Mouse (Mus musculus) limb, embryonic 11.5 days (tissue): Measurements from ENCODE around the gene Hspa12a. TPM values are rescaled to one million over a fixed set of nuclear protein-coding genes. Genes with fewer than 3 reads are reported as not detected.

Source experiments
- ATAC-seq: fragments of 200-750 bp; cut with Nextera tagmentation; 2 replicates; pipeline ENCODE4 v1.8.0; 2017; ENCODE audit warnings: low read depth; ENCODE audit not compliant: insufficient number of reproducible peaks, low FRiP score, low TSS enrichment
- DNase-seq: peaks from one replicate; pipeline ENCODE4 v3.0.0-alpha.2; 2015; ENCODE audit warnings: low spot score
- H3K27ac ChIP-seq: fragments of 300-500 bp; sonication (generic); replicated peaks from 2 replicates; pipeline ENCODE4 v1.5.1; 2014; ENCODE audit warnings: low read depth, mild to moderate bottlenecking, low read length
- H3K27me3 ChIP-seq: fragments of 300-500 bp; sonication (generic); 2 replicates; pipeline ENCODE4 v1.6.1; 2014; ENCODE audit warnings: mild to moderate bottlenecking, low read length, mixed read lengths; ENCODE audit not compliant: control insufficient read depth, insufficient read depth
- H3K36me3 ChIP-seq: fragments of 300-500 bp; sonication (generic); 2 replicates; pipeline ENCODE4 v1.6.1; 2014; ENCODE audit warnings: mild to moderate bottlenecking, low read length, moderate library complexity, mixed read lengths; ENCODE audit not compliant: control insufficient read depth, insufficient read depth
- H3K4me1 ChIP-seq: fragments of 300-500 bp; sonication (generic); 2 replicates; pipeline ENCODE4 v1.6.1; 2014; ENCODE audit warnings: low read length, mixed read lengths; ENCODE audit not compliant: control insufficient read depth, insufficient read depth
- H3K4me2 ChIP-seq: fragments of 300-500 bp; sonication (generic); 2 replicates; pipeline ENCODE4 v1.6.1; 2014; ENCODE audit warnings: low read depth, mild to moderate bottlenecking, moderate library complexity; ENCODE audit not compliant: severe bottlenecking
- H3K4me3 ChIP-seq: fragments of 300-500 bp; sonication (generic); 2 replicates; pipeline ENCODE4 v1.5.1; 2014; ENCODE audit warnings: low read depth, low read length
- H3K9ac ChIP-seq: fragments of 300-500 bp; sonication (generic); 2 replicates; pipeline ENCODE4 v1.6.1; 2014; ENCODE audit warnings: mild to moderate bottlenecking, low read length
- H3K9me3 ChIP-seq: fragments of 300-500 bp; sonication (generic); 2 replicates; pipeline ENCODE4 v1.6.1; 2016; ENCODE audit warnings: low read length; ENCODE audit not compliant: control insufficient read depth
- WGBS: fragments of 180-500 bp; shearing (Covaris S2); extraction: QIAGEN DNeasy Blood & Tissue Kit; methylation state at CpG from one replicate; pipeline ENCODE4 v1.1.7; 2014; 5-methylcytosine and 5-hydroxymethylcytosine counted together
- polyA plus RNA-seq: library from polyadenylated mRNA; unstranded; fragments of >200 nt; fragmentation: Nextera tagmentation; extraction: Ambion mirVana; gene quantifications from 2 replicates; pipeline ENCODE4 v1.2.1, GENCODE M21; 2014

The Hspa12a gene
- polyA plus RNA-seq, 1 experiment from 2014 or later, result 3.0 TPM

DNA sequence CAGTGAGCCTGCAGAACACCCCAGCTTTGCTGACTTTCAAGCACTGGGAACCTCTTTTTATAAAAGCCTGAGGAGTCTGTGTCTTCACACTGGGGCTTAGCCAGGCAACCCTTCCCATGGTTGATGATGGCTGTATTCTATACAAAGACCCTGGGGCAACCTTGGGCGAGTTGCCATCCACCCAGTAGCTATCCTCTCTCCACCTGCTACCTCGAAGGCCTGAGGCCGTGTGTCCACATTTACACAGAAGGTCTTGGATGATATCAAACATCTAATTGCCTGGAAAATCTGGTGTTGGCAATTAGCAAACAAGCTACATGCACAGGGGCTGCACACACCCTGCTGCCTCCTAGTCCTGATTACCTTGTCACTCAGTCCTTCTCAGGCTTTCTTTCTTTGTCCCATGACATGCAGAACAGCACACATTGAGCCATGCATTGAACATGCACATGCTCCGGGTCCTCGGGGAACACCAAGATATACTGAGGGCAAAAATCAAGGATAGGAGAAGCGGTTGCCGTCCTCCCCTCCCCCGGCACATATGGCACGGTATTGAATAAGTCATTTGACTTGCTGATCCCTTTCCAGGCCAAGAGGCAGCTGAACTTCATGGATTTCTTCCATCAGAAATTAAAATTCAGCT lies 112.1 kb downstream of the Hspa12a start:
- H3K9me3 ChIP-seq, result no peaks in the 10 kb centered on the region
- H3K4me2 ChIP-seq, result no peak overlapping the region
- H3K4me3 ChIP-seq, result no peak overlapping the region
- WGBS, result 86% methylated on average over 9 of the region's 9 CpGs
- H3K27ac ChIP-seq, result no peak overlapping the region
- ATAC-seq (no peak), DNase-seq (no peak)
- H3K27me3 ChIP-seq, result no peaks in the 10 kb centered on the region
- no peaks in the 10 kb centered on the region for H3K4me1 ChIP-seq
- no peaks in the 10 kb centered on the region for H3K36me3 ChIP-seq
- H3K9ac ChIP-seq, result no peak overlapping the region

DNA sequence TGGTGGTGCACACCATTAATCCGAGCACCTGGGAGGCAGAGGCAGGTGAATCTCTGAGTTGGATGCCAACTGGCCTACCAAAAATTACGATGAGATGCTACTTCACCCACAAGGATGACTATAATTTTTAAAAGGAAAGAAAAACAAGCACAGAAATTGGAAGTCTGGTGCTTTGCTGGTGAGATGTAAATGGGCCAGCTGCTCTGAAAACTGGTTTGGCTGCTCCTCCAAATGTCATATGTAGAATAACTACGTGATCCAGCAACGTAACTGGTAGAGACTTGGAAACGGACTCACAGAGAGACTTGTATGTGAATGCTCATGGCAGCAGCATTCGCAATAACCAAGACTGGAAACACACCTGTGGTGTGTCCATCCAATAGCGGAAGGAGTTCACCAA lies 113.3 kb downstream of the Hspa12a start:
- H3K27ac ChIP-seq, result no peak overlapping the region
- no peak for DNase-seq
- H3K36me3 ChIP-seq, result no peaks in the 10 kb centered on the region
- H3K4me2 ChIP-seq, result no peak overlapping the region
- H3K27me3 ChIP-seq, result no peaks in the 10 kb centered on the region
- no peaks in the 10 kb centered on the region for H3K9me3 ChIP-seq
- 95% methylated on average over 7 of the region's 7 CpGs for WGBS
- H3K9ac ChIP-seq, result no peak overlapping the region
- no peak overlapping the region for H3K4me3 ChIP-seq
- ATAC-seq, result no peak
- H3K4me1 ChIP-seq, result no peaks in the 10 kb centered on the region

DNA sequence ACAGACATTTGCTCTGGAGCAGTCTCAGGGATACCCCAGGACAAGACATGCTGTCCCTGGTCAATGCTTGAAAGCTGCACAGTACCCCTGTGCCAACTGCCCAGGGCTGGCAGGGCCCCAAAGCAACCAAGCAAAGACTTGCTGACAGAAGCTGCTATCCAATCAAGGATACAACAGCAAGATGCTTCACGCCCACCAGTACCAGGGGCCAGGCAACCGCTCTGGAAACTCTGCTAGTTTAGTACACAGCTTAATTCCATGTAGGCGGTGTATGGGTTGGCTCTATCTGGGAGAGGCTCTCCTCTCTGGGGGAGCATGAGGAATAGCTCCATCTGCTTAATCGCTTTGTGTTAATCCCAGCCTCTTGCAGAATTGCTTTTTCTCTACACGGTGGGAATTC lies 113.9 kb downstream of the Hspa12a start:
- 82% methylated on average over 5 of the region's 5 CpGs for WGBS
- H3K36me3 ChIP-seq, result no peaks in the 10 kb centered on the region
- H3K4me1 ChIP-seq, result no peaks in the 10 kb centered on the region
- DNase-seq (no peak), ATAC-seq (no peak)
- H3K27ac ChIP-seq, result no peak overlapping the region
- no peak overlapping the region for H3K9ac ChIP-seq
- no peak overlapping the region for H3K4me3 ChIP-seq
- H3K9me3 ChIP-seq, result no peaks in the 10 kb centered on the region
- H3K4me2 ChIP-seq, result no peak overlapping the region
- H3K27me3 ChIP-seq, result no peaks in the 10 kb centered on the region

DNA sequence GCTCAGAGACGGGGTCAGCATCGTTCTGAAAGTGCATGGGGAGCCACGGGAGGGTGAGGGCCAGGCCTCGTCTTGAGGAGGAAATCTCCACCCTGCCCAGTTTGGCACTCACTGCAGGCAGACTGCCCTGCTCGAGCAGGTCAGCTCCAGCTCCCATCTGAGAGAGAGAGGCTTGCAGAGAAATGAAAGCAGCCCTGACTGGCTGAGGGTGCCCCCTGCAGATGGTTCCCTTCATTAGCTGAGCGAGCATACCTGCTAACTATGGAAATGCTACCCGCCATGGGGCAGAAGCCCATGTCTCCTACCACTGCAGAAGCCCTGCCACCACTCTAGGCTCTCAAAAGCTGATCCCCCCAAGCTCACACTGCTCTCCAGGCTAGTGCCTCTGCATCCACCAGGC lies 115.8 kb downstream of the Hspa12a start:
- WGBS, result 66% methylated on average over 7 of the region's 7 CpGs
- H3K36me3 ChIP-seq, result no peaks in the 10 kb centered on the region
- H3K27me3 ChIP-seq, result no peaks in the 10 kb centered on the region
- H3K4me1 ChIP-seq, result no peaks in the 10 kb centered on the region
- no peaks in the 10 kb centered on the region for H3K9me3 ChIP-seq
- H3K4me3 ChIP-seq, result no peak overlapping the region
- ATAC-seq (no peak), DNase-seq (no peak)
- no peak overlapping the region for H3K9ac ChIP-seq
- H3K27ac ChIP-seq, result no peak overlapping the region
- no peak overlapping the region for H3K4me2 ChIP-seq

DNA sequence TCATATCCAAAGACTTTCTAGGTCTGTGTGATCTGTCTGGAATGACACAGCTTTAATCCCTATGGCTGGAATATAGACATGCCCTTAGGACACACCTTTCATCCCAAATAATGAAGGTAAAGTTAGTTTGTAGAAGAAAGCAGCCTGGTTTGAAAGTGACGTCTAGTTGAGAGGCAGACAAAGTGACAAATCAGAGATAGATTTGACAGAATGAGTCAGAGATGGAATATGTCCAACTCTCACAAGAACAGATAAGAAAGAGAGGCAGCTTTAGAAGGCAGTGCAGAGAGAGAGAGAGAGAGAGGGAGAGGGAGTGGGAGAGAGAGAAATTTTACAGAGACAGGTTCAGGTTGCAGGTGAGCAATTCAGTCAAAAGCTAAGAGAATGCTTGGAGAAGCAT lies 119.1 kb downstream of the Hspa12a start:
- Histone ChIP-seq H3K4me2 (no peak overlapping the region), H3K9me3 (no peaks in the 10 kb centered on the region), H3K9ac (no peak overlapping the region), H3K27ac (no peak overlapping the region), H3K4me1 (0 out of 2 replicates have a peak, but pooled peaks cover 3% of the 10 kb centered on the region), H3K4me3 (no peak overlapping the region), H3K36me3 (no peaks in the 10 kb centered on the region), H3K27me3 (no peaks in the 10 kb centered on the region)
- ATAC-seq, result no peak
- 74% methylated on average over 1 of the region's 1 CpGs for WGBS
- DNase-seq, result no peak

DNA sequence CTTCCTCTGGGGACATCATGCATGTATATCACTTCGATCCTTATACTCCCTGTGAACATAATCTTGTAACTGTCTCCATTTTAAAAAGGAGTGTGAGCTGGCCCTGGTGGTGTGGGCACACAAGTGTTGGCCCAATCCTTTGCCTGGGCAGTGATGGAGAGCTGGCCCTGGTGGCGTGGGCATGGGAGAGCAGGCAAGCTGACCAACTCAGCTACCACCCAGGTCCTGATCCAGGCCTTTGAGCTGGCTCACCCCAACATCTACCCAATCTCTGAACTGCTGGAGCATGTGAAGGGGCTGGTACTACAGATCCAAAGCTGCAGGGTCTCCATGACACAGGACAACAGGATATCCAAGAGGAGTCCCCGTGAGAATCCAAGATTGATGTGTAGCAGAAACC lies 120.2 kb downstream of the Hspa12a start:
- no peaks in the 10 kb centered on the region for H3K36me3 ChIP-seq
- no peak for ATAC-seq
- 0 out of 2 replicates have a peak, but pooled peaks cover 3% of the 10 kb centered on the region for H3K4me1 ChIP-seq
- H3K4me3 ChIP-seq, result no peak overlapping the region
- 83% methylated on average over 3 of the region's 3 CpGs for WGBS
- no peak overlapping the region for H3K4me2 ChIP-seq
- no peak overlapping the region for H3K27ac ChIP-seq
- H3K9me3 ChIP-seq, result no peaks in the 10 kb centered on the region
- H3K9ac ChIP-seq, result no peak overlapping the region
- DNase-seq, result no peak
- no peaks in the 10 kb centered on the region for H3K27me3 ChIP-seq

DNA sequence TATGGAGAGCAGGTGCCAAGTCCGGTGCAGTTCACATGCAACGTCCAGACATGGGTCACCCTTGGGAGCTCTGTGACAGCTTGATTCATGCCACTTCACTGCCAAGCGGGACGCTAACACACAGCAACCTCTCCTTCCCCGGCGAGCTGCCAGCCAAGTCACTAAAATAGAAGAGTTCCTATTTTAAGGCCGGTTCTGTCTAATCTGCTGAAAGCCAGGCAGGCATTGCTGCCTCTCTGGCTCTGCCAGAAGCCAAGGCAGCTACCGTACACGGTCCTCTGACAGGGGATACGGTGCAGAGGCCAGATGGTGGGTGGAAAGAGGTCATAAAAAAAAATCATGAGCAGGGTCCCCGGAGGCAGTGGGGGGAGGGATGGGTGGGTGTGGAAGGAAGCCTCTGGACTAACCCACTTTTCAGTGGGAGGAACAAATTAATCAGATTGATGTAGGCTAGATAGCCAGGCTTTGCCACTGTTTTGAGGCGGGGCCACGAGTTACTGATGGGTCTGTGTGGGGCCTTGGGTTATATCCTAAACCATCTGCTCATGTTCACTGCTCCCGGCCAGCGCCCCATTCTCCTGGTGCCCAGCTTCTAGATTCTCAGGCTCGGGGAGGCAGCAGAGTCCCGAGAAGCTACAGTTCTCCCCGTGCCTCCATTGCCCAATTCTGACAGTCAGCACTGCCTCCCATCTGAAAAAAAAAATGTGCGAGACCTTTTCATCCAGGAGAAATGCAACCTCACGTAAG lies 120.8 kb downstream of the Hspa12a start:
- Histone ChIP-seq H3K4me1 (0 out of 2 replicates have a peak, but pooled peaks cover 3% of the 10 kb centered on the region), H3K27ac (no peak overlapping the region), H3K9me3 (no peaks in the 10 kb centered on the region), H3K4me2 (no peak overlapping the region), H3K27me3 (no peaks in the 10 kb centered on the region), H3K4me3 (no peak overlapping the region), H3K36me3 (no peaks in the 10 kb centered on the region), H3K9ac (no peak overlapping the region)
- ATAC-seq, result no peak
- no peak for DNase-seq
- 72% methylated on average over 20 of the region's 20 CpGs for WGBS

DNA sequence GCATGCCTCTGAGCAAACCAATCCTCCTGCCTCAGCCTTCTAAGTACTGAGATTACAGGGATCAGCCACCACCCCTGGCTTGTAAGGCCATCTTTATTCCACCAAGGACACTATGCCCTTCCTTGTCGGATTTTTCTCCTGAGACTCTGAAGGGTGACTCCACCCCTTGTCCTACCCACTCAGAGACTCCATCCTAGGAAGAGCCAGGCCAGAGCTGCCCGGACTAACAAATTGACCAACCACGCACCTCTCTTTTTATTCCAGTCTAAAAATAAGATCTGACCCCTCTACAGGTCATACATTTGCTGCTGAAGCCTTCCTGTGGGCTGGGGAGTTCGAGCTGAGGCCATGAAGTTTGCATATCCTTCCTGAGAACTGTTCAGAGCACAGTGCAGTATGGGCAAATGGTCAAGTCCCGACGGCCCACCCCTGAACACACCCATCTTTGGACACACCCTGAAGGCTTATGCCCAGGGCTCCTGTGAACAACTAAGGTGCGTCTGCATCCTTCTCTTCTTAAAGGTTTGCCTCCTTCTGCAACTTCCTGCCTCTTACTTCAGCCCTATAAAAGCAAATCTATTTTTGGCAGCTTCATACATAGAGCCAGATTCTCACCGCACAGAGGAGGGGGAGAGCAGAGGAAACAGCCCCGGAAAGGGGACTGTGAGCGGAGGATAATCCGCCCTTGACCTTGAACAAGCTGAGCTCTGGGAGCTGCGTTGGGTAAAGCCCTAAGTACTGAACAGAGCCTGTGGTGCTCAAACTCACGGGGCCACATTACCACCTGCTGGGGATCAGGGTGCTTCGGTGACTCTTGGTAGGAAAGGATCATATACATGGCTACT lies 124.7 kb downstream of the Hspa12a start:
- Histone ChIP-seq H3K4me2 (no peak overlapping the region), H3K36me3 (no peaks in the 10 kb centered on the region), H3K27ac (no peak overlapping the region), H3K9me3 (no peaks in the 10 kb centered on the region), H3K4me1 (0 out of 2 replicates have a peak, but pooled peaks cover 3% of the 10 kb centered on the region), H3K27me3 (no peaks in the 10 kb centered on the region), H3K4me3 (no peak overlapping the region), H3K9ac (no peak overlapping the region)
- ATAC-seq (no peak), DNase-seq (no peak)
- WGBS, result 85% methylated on average over 14 of the region's 14 CpGs
